Mouse (Mus musculus) stomach, postnatal 0 days (tissue): Measurements from ENCODE around the gene Tmc1. TPM values are rescaled to one million over a fixed set of nuclear protein-coding genes. Genes with fewer than 3 reads are reported as not detected.

Experiments
- ATAC-seq: fragments of 200-750 bp; cut with Nextera tagmentation; 2 replicates; pipeline ENCODE4 v1.8.0; 2017; ENCODE audit not compliant: low FRiP score, low TSS enrichment
- DNase-seq: peaks from one replicate; pipeline ENCODE4 v3.0.0-alpha.2; 2016; ENCODE audit warnings: low spot score
- H3K27ac ChIP-seq: fragments of 300-500 bp; sonication (generic); replicated peaks from 2 replicates; pipeline ENCODE4 v1.5.1; 2014; ENCODE audit warnings: mild to moderate bottlenecking, control low read depth
- H3K27me3 ChIP-seq: fragments of 300-500 bp; sonication (generic); 2 replicates; pipeline ENCODE4 v1.6.1; 2014; ENCODE audit warnings: low read length; ENCODE audit not compliant: control insufficient read depth, insufficient read depth
- H3K36me3 ChIP-seq: fragments of 300-500 bp; sonication (generic); 2 replicates; pipeline ENCODE4 v1.6.1; 2014; ENCODE audit warnings: low read length, mixed read lengths; ENCODE audit not compliant: control insufficient read depth, insufficient read depth
- H3K4me1 ChIP-seq: fragments of 300-500 bp; sonication (generic); replicated peaks from 2 replicates; pipeline ENCODE4 v1.6.1; 2014; ENCODE audit warnings: antibody characterized with exemption; ENCODE audit not compliant: control insufficient read depth, insufficient read depth
- H3K4me2 ChIP-seq: fragments of 300-500 bp; sonication (generic); replicated peaks from 2 replicates; pipeline ENCODE4 v1.6.1; 2014; ENCODE audit warnings: low read depth, mild to moderate bottlenecking, control low read depth, moderate library complexity
- H3K4me3 ChIP-seq: fragments of 300-500 bp; sonication (generic); 2 replicates; pipeline ENCODE4 v1.5.1; 2014; ENCODE audit warnings: low read depth, low read length, control low read depth
- H3K9ac ChIP-seq: fragments of 300-500 bp; sonication (generic); 2 replicates; pipeline ENCODE4 v1.6.1; 2014; ENCODE audit warnings: mild to moderate bottlenecking, low read length, control low read depth, mixed read lengths
- H3K9me3 ChIP-seq: fragments of 300-500 bp; sonication (generic); 2 replicates; pipeline ENCODE4 v1.6.1; 2016; ENCODE audit warnings: low read length; ENCODE audit not compliant: control insufficient read depth
- CTCF ChIP-seq: IDR thresholded peaks from 2 replicates; pipeline ENCODE4 v1.5.1; 2016; ENCODE audit warnings: antibody characterized with exemption, low read depth, mild to moderate bottlenecking, moderate library complexity
- EP300 ChIP-seq: optimal IDR thresholded peaks from 2 replicates; pipeline ENCODE3; 2016; ENCODE audit warnings: antibody characterized with exemption
- WGBS: fragments of 180-500 bp; shearing (Covaris S2); extraction: QIAGEN DNeasy Blood & Tissue Kit; methylation state at CpG from one replicate; pipeline ENCODE4 v1.1.7; 2014; 5-methylcytosine and 5-hydroxymethylcytosine counted together
- polyA plus RNA-seq: library from polyadenylated mRNA; unstranded; fragments of >200 nt; fragmentation: Nextera tagmentation; extraction: Ambion mirVana; gene quantifications from 2 replicates; pipeline ENCODE4 v1.2.1, GENCODE M21; 2015

Tmc1 gene
- polyA plus RNA-seq, 1 experiment from 2014 or later = not detected

GRCm38 (mm10) chr19:20764214-20764613, 189.8 kb downstream of the Tmc1 start:
- no peak overlapping the region for H3K9ac ChIP-seq
- H3K4me2 ChIP-seq = no peak overlapping the region
- H3K36me3 ChIP-seq = no peaks in the 10 kb centered on the region
- TF ChIP-seq CTCF (peak; percentile 84), EP300 (no peak)
- ATAC-seq = no peak
- H3K27me3 ChIP-seq = no peaks in the 10 kb centered on the region
- no peaks in the 10 kb centered on the region for H3K9me3 ChIP-seq
- no peaks in the 10 kb centered on the region for H3K4me1 ChIP-seq
- H3K4me3 ChIP-seq = no peak overlapping the region
- WGBS = 12% methylated on average over 1 of the region's 1 CpGs
- DNase-seq = no peak
- no peak overlapping the region for H3K27ac ChIP-seq

- no peak for TF ChIP-seq EP300
- TF ChIP-seq CTCF = no peak
- no peak for DNase-seq
- H3K4me1 ChIP-seq = no peaks in the 10 kb centered on the region
- H3K36me3 ChIP-seq = no peaks in the 10 kb centered on the region
- no peaks in the 10 kb centered on the region for H3K27me3 ChIP-seq
- H3K9ac ChIP-seq = no peak overlapping the region
- H3K27ac ChIP-seq = no peak overlapping the region
- H3K9me3 ChIP-seq = no peaks in the 10 kb centered on the region
- H3K4me2 ChIP-seq = no peak overlapping the region
- no peak for ATAC-seq
- WGBS = 60% methylated on average over 4 of the region's 4 CpGs
- no peak overlapping the region for H3K4me3 ChIP-seq
Measured at GRCm38 (mm10) chr19:20761675-20762426, 192.2 kb downstream of the Tmc1 start.

GRCm38 (mm10) chr19:20761119-20761518, 192.9 kb downstream of the Tmc1 start:
- 49% methylated on average over 3 of the region's 3 CpGs for WGBS

GRCm38 (mm10) chr19:20744630-20745029, 209.4 kb downstream of the Tmc1 start:
- Histone ChIP-seq H3K4me1 (no peaks in the 10 kb centered on the region), H3K4me2 (no peak overlapping the region), H3K4me3 (no peak overlapping the region), H3K27ac (no peak overlapping the region), H3K9ac (no peak overlapping the region), H3K9me3 (no peaks in the 10 kb centered on the region), H3K36me3 (no peaks in the 10 kb centered on the region), H3K27me3 (no peaks in the 10 kb centered on the region)
- no peak for DNase-seq
- WGBS = 67% methylated on average over 1 of the region's 1 CpGs
- TF ChIP-seq EP300 (no peak), CTCF (no peak)
- no peak for ATAC-seq

More at GRCm38 (mm10) chr19:20761119-20761518, 192.9 kb downstream of the Tmc1 start:
- no peak overlapping the region for H3K4me2 ChIP-seq
- no peak for TF ChIP-seq EP300
- TF ChIP-seq CTCF = no peak
- no peaks in the 10 kb centered on the region for H3K4me1 ChIP-seq
- DNase-seq (no peak), ATAC-seq (no peak)
- H3K9me3 ChIP-seq = no peaks in the 10 kb centered on the region
- no peaks in the 10 kb centered on the region for H3K36me3 ChIP-seq
- no peak overlapping the region for H3K9ac ChIP-seq
- no peaks in the 10 kb centered on the region for H3K27me3 ChIP-seq
- no peak overlapping the region for H3K27ac ChIP-seq
- no peak overlapping the region for H3K4me3 ChIP-seq

Other genes with a start within 250 kb of the Tmc1 start
- 118 and 119 TPM in 2 replicates for gene Aldh1a7, start 226.6 kb downstream of the Tmc1 start, polyA plus RNA-seq